Mouse (Mus musculus) lung, embryonic 14.5 days (tissue): ENCODE measurements around the gene Lmf1. TPM values are rescaled to one million over a fixed set of nuclear protein-coding genes. Genes with fewer than 3 reads are reported as not detected.

Source experiments
- ATAC-seq: fragments of 200-750 bp; cut with Nextera tagmentation; 2 replicates; pipeline ENCODE4 v1.8.0; 2017; ENCODE audit warnings: mild to moderate bottlenecking, moderate TSS enrichment, moderate library complexity; ENCODE audit not compliant: insufficient read depth
- DNase-seq: peaks from one replicate; pipeline ENCODE4 v3.0.0-alpha.2; 2015
- H3K27ac ChIP-seq: fragments of 300-500 bp; sonication (generic); 2 replicates; pipeline ENCODE4 v1.5.1; 2014; ENCODE audit warnings: low read depth, mild to moderate bottlenecking, moderate library complexity
- H3K27me3 ChIP-seq: fragments of 300-500 bp; sonication (generic); 2 replicates; pipeline ENCODE4 v1.6.1; 2014; ENCODE audit warnings: low read length, control low read depth; ENCODE audit not compliant: insufficient read depth
- H3K36me3 ChIP-seq: fragments of 300-500 bp; sonication (generic); 2 replicates; pipeline ENCODE4 v1.6.1; 2014; ENCODE audit warnings: control low read depth; ENCODE audit not compliant: insufficient read depth
- H3K4me1 ChIP-seq: fragments of 300-500 bp; sonication (generic); 2 replicates; pipeline ENCODE4 v1.6.1; 2014; ENCODE audit warnings: antibody characterized with exemption, control low read depth; ENCODE audit not compliant: insufficient read depth
- H3K4me2 ChIP-seq: fragments of 300-500 bp; sonication (generic); 2 replicates; pipeline ENCODE4 v1.6.1; 2014; ENCODE audit warnings: mild to moderate bottlenecking
- H3K4me3 ChIP-seq: fragments of 300-500 bp; sonication (generic); 2 replicates; pipeline ENCODE4 v1.5.1; 2014; ENCODE audit warnings: low read depth, low read length
- H3K9ac ChIP-seq: fragments of 300-500 bp; sonication (generic); 2 replicates; pipeline ENCODE4 v1.6.1; 2014
- H3K9me3 ChIP-seq: fragments of 300-500 bp; sonication (generic); 2 replicates; pipeline ENCODE4 v1.6.1; 2016; ENCODE audit warnings: low read depth, low read length, control low read depth
- CTCF ChIP-seq: IDR thresholded peaks from 2 replicates; pipeline ENCODE4 v1.5.1; 2016; ENCODE audit warnings: antibody characterized with exemption, low read depth
- WGBS: fragments of 180-500 bp; shearing (Covaris S2); extraction: QIAGEN DNeasy Blood & Tissue Kit; methylation state at CpG from one replicate; pipeline ENCODE4 v1.1.7; 2014; 5-methylcytosine and 5-hydroxymethylcytosine counted together
- polyA plus RNA-seq: library from polyadenylated mRNA; unstranded; fragments of >200 nt; fragmentation: Nextera tagmentation; extraction: Ambion mirVana; gene quantifications from 2 replicates; pipeline ENCODE4 v1.2.1, GENCODE M21; 2014

Gene Lmf1
- polyA plus RNA-seq, 1 experiment from 2014 or later: 25.7 TPM

- DNase-seq (peak; percentile 76), ATAC-seq (peak; percentile 56)
- no peak overlapping the region for H3K4me2 ChIP-seq
- H3K36me3 ChIP-seq: no peaks in the 10 kb centered on the region
- H3K9ac ChIP-seq: no peak overlapping the region
- H3K9me3 ChIP-seq: no peaks in the 10 kb centered on the region
- H3K27ac ChIP-seq: no peak overlapping the region
- H3K4me1 ChIP-seq: peaks cover 6% of the 10 kb centered on the region; the same call in 1 of the 2 replicates
- H3K4me3 ChIP-seq: no peak overlapping the region
- TF ChIP-seq CTCF: no peak
- WGBS: 60% methylated on average over 13 of the region's 13 CpGs
- no peaks in the 10 kb centered on the region for H3K27me3 ChIP-seq
These were observed 64.8 kb downstream of the Lmf1 start for GRCm38 (mm10) chr17:25643517-25644294.

GRCm38 (mm10) chr17:25644761-25645160 lies 65.9 kb downstream of the Lmf1 start:
- H3K9me3 ChIP-seq: no peaks in the 10 kb centered on the region
- no peak overlapping the region for H3K27ac ChIP-seq
- no peaks in the 10 kb centered on the region for H3K27me3 ChIP-seq
- H3K4me3 ChIP-seq: no peak overlapping the region
- peaks cover 6% of the 10 kb centered on the region; the same call in 1 of the 2 replicates for H3K4me1 ChIP-seq
- 76% methylated on average over 3 of the region's 3 CpGs for WGBS
- no peak overlapping the region for H3K9ac ChIP-seq
- DNase-seq: no peak
- no peaks in the 10 kb centered on the region; the same call in 1 of the 2 replicates for H3K36me3 ChIP-seq
- ATAC-seq: no peak
- no peak for TF ChIP-seq CTCF
- H3K4me2 ChIP-seq: no peak overlapping the region

- DNase-seq: no peak
- H3K4me2 ChIP-seq: no peak overlapping the region
- H3K27me3 ChIP-seq: no peaks in the 10 kb centered on the region
- H3K9ac ChIP-seq: no peak overlapping the region
- no peak for ATAC-seq
- no peaks in the 10 kb centered on the region; the same call in 1 of the 2 replicates for H3K36me3 ChIP-seq
- no peaks in the 10 kb centered on the region for H3K9me3 ChIP-seq
- TF ChIP-seq CTCF: no peak
- no peak overlapping the region for H3K27ac ChIP-seq
- H3K4me3 ChIP-seq: no peak overlapping the region
- peaks cover 6% of the 10 kb centered on the region; the same call in 1 of the 2 replicates for H3K4me1 ChIP-seq
- 84% methylated on average over 9 of the region's 9 CpGs for WGBS
These were observed 66.8 kb downstream of the Lmf1 start for GRCm38 (mm10) chr17:25645661-25646060.

GRCm38 (mm10) chr17:25647901-25648300 lies 69.0 kb downstream of the Lmf1 start:
- Histone ChIP-seq H3K4me1 (peaks cover 6% of the 10 kb centered on the region; the same call in 1 of the 2 replicates), H3K36me3 (no peaks in the 10 kb centered on the region; the same call in 1 of the 2 replicates), H3K9me3 (no peaks in the 10 kb centered on the region), H3K4me3 (no peak overlapping the region), H3K27me3 (no peaks in the 10 kb centered on the region), H3K4me2 (no peak overlapping the region), H3K27ac (no peak overlapping the region), H3K9ac (no peak overlapping the region)
- TF ChIP-seq CTCF: no peak
- 76% methylated on average over 10 of the region's 10 CpGs for WGBS
- no peak for DNase-seq
- no peak for ATAC-seq

GRCm38 (mm10) chr17:25648678-25649216 lies 69.9 kb downstream of the Lmf1 start:
- H3K27ac ChIP-seq: no peak overlapping the region
- H3K9me3 ChIP-seq: no peaks in the 10 kb centered on the region
- no peaks in the 10 kb centered on the region for H3K27me3 ChIP-seq
- no peak overlapping the region for H3K4me3 ChIP-seq
- H3K9ac ChIP-seq: no peak overlapping the region
- no peak for ATAC-seq
- no peak for TF ChIP-seq CTCF
- H3K4me1 ChIP-seq: peaks cover under 1% of the 10 kb centered on the region; the same call in 1 of the 2 replicates
- H3K4me2 ChIP-seq: no peak overlapping the region
- peak; percentile 11 for DNase-seq
- no peaks in the 10 kb centered on the region; the same call in 1 of the 2 replicates for H3K36me3 ChIP-seq
- WGBS: 30% methylated on average over 15 of the region's 15 CpGs

GRCm38 (mm10) chr17:25650726-25651125 lies 71.8 kb downstream of the Lmf1 start:
- H3K36me3 ChIP-seq: peaks cover 3% of the 10 kb centered on the region; the same call in 1 of the 2 replicates
- TF ChIP-seq CTCF: 0 out of 2 replicates have a peak, but pooled peaks have one; percentile 15
- H3K4me2 ChIP-seq: no peak overlapping the region
- no peak overlapping the region for H3K27ac ChIP-seq
- ATAC-seq (no peak), DNase-seq (no peak)
- 82% methylated on average over 7 of the region's 7 CpGs for WGBS
- H3K9ac ChIP-seq: no peak overlapping the region
- no peaks in the 10 kb centered on the region for H3K27me3 ChIP-seq
- no peaks in the 10 kb centered on the region for H3K9me3 ChIP-seq
- no peaks in the 10 kb centered on the region for H3K4me1 ChIP-seq
- H3K4me3 ChIP-seq: no peak overlapping the region

GRCm38 (mm10) chr17:25652272-25652671 lies 73.4 kb downstream of the Lmf1 start:
- Histone ChIP-seq H3K9ac (no peak overlapping the region), H3K4me1 (no peaks in the 10 kb centered on the region), H3K4me2 (no peak overlapping the region), H3K27ac (no peak overlapping the region), H3K27me3 (no peaks in the 10 kb centered on the region), H3K9me3 (no peaks in the 10 kb centered on the region), H3K36me3 (peaks cover 7% of the 10 kb centered on the region; the same call in 1 of the 2 replicates), H3K4me3 (no peak overlapping the region)
- 80% methylated on average over 8 of the region's 8 CpGs for WGBS
- DNase-seq: no peak
- TF ChIP-seq CTCF: no peak
- ATAC-seq: no peak
